Mouse (Mus musculus): ENCODE results near the gene Chrm3. TPM values are rescaled to one million over a fixed set of nuclear protein-coding genes. Genes with fewer than 3 reads are reported as not detected.

The Chrm3 gene
- polyA plus RNA-seq, 1 experiment from 2014 or later, result 0.65 TPM

DNA sequence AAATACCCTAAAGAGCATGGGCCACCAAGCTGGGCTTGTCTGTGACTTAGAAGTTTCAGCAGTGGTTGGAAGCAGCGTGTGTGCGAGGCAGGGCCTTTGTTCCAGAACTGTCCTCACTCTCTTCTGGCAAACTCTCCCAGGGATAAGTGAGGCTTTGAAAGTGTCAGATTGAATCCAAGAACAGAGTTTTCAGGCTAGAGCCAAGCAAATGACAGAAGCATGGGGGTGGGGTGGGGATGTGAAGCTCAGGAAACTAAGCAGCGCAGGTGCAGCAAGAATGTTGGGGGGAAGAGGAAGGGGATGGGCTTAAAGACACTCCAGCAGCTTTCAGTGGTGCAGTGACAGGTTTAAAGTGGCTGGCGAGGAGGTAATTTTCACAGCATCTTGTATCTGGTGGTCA lies 388.8 kb downstream of the Chrm3 start:
- H3K4me2 ChIP-seq (ENCODE audit: low read length), result no peak overlapping the region
- ATAC-seq (no peak), DNase-seq (ENCODE audit: low spot score) (peak; percentile 6)
- H3K9me3 ChIP-seq (replicated peaks; ENCODE audit: control insufficient read depth, low read length), result no peaks in the 10 kb centered on the region
- H3K27ac ChIP-seq (ENCODE audit: low read depth, low read length), result no peak overlapping the region
- H3K4me1 ChIP-seq (ENCODE audit: control insufficient read depth, insufficient read depth, low read length), result no peaks in the 10 kb centered on the region
- 50% methylated on average over 4 of the region's 4 CpGs for WGBS
- H3K36me3 ChIP-seq (ENCODE audit: control insufficient read depth, insufficient read depth, low read length), result no peaks in the 10 kb centered on the region
- no peaks in the 10 kb centered on the region for H3K27me3 ChIP-seq (replicated peaks; ENCODE audit: control insufficient read depth, insufficient read depth, low read length)
- no peak overlapping the region for H3K4me3 ChIP-seq (ENCODE audit: low read depth, low read length)
- no peak overlapping the region for H3K9ac ChIP-seq (ENCODE audit: low read length)

DNA sequence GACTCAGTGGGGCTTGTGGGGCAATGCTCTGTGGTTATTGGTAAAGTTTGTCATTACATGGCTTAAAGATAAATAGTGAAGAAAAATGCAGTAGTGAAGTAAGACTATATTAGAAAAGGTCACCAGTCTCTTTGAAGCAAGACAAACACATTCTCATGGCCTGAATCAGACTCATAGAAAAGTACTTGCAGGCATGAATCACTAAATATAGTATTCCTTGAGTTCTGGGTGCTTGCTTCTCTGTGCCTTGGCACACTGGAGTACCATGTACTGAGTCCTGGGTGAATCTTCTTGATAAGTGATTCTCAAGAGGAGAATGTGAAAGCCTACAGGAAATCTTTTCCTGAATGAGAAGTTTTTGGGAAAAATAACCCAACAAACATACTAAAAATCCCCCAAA lies 408.0 kb downstream of the Chrm3 start:
- no peak overlapping the region for H3K27ac ChIP-seq (ENCODE audit: low read depth, low read length)
- no peak overlapping the region for H3K9ac ChIP-seq (ENCODE audit: low read length)
- no peaks in the 10 kb centered on the region for H3K9me3 ChIP-seq (replicated peaks; ENCODE audit: control insufficient read depth, low read length)
- no peak overlapping the region for H3K4me2 ChIP-seq (ENCODE audit: low read length)
- ATAC-seq (no peak), DNase-seq (ENCODE audit: low spot score) (no peak)
- H3K4me1 ChIP-seq (ENCODE audit: control insufficient read depth, insufficient read depth, low read length), result no peaks in the 10 kb centered on the region
- H3K27me3 ChIP-seq (replicated peaks; ENCODE audit: control insufficient read depth, insufficient read depth, low read length), result no peaks in the 10 kb centered on the region
- H3K4me3 ChIP-seq (ENCODE audit: low read depth, low read length), result no peak overlapping the region
- no peaks in the 10 kb centered on the region for H3K36me3 ChIP-seq (ENCODE audit: control insufficient read depth, insufficient read depth, low read length)

DNA sequence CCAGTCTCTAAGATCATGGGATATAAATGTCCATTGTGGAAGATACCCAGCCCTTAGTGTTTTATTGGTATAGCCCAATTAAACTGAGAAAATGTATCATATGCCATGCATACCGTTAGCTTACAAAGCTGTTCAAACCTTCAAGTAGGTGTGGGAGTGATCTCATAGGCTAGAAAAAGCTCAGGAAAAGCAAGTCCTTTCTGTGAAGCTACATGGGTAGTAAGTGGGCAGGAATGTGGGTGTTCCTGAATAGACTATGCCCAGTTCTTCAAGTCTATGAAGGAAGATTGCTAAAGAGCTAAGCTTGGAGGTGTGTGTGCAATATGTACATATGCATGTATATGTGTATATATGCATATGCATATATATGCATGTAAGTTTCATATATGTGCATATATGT lies 409.3 kb downstream of the Chrm3 start:
- Histone ChIP-seq H3K27me3 (replicated peaks; ENCODE audit: control insufficient read depth, insufficient read depth, low read length) (no peaks in the 10 kb centered on the region), H3K4me1 (ENCODE audit: control insufficient read depth, insufficient read depth, low read length) (no peaks in the 10 kb centered on the region), H3K27ac (ENCODE audit: low read depth, low read length) (no peak overlapping the region), H3K4me2 (ENCODE audit: low read length) (no peak overlapping the region), H3K9ac (ENCODE audit: low read length) (no peak overlapping the region), H3K4me3 (ENCODE audit: low read depth, low read length) (no peak overlapping the region), H3K9me3 (replicated peaks; ENCODE audit: control insufficient read depth, low read length) (no peaks in the 10 kb centered on the region), H3K36me3 (ENCODE audit: control insufficient read depth, insufficient read depth, low read length) (no peaks in the 10 kb centered on the region)
- DNase-seq (ENCODE audit: low spot score), result no peak
- ATAC-seq, result no peak
- 89% methylated on average over 1 of the region's 1 CpGs for WGBS

DNA sequence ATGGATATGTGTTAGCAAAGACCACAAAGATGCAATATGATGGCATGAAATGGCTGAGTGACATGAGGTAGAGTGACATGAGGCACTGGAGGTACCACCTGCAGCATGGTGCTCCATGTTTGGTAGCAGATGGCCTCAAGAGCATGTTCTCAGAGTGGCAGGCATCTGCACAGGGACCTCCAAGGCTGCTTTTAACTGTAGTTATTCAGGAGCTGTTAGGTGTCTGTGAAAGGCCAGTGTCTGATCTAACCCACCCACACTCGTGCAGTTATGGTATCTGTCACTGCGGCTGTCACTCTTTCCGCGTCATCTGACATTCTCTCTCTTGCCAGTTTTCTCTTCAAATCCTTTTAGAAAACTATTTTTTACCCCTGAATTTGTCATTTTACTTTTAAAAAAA lies 411.6 kb downstream of the Chrm3 start:
- H3K9me3 ChIP-seq (replicated peaks; ENCODE audit: control insufficient read depth, low read length), result no peaks in the 10 kb centered on the region

DNA sequence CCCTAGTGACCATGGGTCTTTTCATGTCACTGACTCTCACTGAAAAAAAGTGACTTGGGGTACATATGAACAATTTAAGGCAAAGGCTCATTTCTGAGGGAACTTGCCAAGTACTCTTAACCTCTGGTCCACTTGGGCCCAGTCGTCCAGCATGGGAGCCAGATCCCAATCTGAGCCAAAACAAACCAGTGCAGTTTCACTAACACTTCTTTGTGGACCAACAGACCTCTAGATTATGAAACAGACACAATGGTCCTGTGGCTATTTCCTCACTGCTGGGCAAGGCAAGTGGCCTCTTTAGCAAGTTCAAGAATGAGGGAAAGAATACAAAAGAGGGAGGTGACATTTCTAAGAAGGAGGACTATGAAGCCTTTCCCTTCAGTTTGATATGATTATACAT lies 420.5 kb downstream of the Chrm3 start:
- no peaks in the 10 kb centered on the region for H3K27me3 ChIP-seq (replicated peaks; ENCODE audit: control insufficient read depth, insufficient read depth, low read length)
- no peak overlapping the region for H3K27ac ChIP-seq (ENCODE audit: low read depth, low read length)
- H3K4me1 ChIP-seq (ENCODE audit: control insufficient read depth, insufficient read depth, low read length), result no peaks in the 10 kb centered on the region
- no peak overlapping the region for H3K4me3 ChIP-seq (ENCODE audit: low read depth, low read length)
- no peak overlapping the region for H3K9ac ChIP-seq (ENCODE audit: low read length)
- WGBS, result 76% methylated on average over 1 of the region's 1 CpGs
- DNase-seq (ENCODE audit: low spot score) (no peak), ATAC-seq (no peak)
- no peaks in the 10 kb centered on the region for H3K9me3 ChIP-seq (replicated peaks; ENCODE audit: control insufficient read depth, low read length)
- H3K36me3 ChIP-seq (ENCODE audit: control insufficient read depth, insufficient read depth, low read length), result no peaks in the 10 kb centered on the region
- H3K4me2 ChIP-seq (ENCODE audit: low read length), result no peak overlapping the region

More for the DNA sequence above, 411.6 kb downstream of the Chrm3 start:
- ATAC-seq, result no peak
- no peaks in the 10 kb centered on the region for H3K27me3 ChIP-seq (replicated peaks; ENCODE audit: control insufficient read depth, insufficient read depth, low read length)
- H3K36me3 ChIP-seq (ENCODE audit: control insufficient read depth, insufficient read depth, low read length), result no peaks in the 10 kb centered on the region
- 94% methylated on average over 4 of the region's 4 CpGs for WGBS
- no peak for DNase-seq (ENCODE audit: low spot score)
- H3K4me1 ChIP-seq (ENCODE audit: control insufficient read depth, insufficient read depth, low read length), result no peaks in the 10 kb centered on the region
- no peak overlapping the region for H3K4me3 ChIP-seq (ENCODE audit: low read depth, low read length)
- no peak overlapping the region for H3K9ac ChIP-seq (ENCODE audit: low read length)
- H3K4me2 ChIP-seq (ENCODE audit: low read length), result no peak overlapping the region
- no peak overlapping the region for H3K27ac ChIP-seq (ENCODE audit: low read depth, low read length)

DNA sequence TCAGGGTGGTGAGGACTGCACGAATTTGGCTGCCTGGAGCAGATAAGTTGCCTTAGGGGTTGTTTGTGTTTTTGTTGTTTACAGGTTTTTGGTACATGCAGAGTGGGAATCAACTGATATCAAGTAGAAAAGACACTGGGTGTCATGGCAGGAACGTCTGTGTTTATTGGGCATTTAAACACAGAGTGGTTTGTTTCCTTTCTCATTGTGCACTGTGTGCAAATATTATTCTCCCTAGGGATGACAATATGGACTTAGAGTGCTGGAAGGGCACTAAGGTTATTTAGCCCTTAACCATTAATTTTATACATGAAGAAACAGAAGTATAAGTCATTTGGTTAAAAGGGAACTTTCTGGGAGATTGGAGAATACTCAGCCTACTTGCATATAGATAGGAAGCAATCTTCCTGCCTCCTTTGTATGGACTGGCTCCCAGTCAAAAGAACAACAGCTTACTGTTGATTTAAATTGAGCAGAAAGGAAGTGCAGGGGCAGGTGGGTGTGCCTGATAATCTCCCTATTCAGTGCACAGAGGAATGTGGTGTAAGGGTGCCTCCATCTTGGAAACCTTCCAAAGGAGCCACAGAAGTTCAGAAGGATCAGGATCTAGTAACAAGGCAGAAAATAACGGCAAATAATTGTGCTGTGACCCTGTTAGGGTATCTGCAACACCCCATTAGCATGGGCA lies 421.7 kb downstream of the Chrm3 start:
- Histone ChIP-seq H3K4me3 (ENCODE audit: low read depth, low read length) (no peak overlapping the region), H3K27ac (ENCODE audit: low read depth, low read length) (no peak overlapping the region), H3K36me3 (ENCODE audit: control insufficient read depth, insufficient read depth, low read length) (no peaks in the 10 kb centered on the region), H3K9me3 (replicated peaks; ENCODE audit: control insufficient read depth, low read length) (no peaks in the 10 kb centered on the region), H3K27me3 (replicated peaks; ENCODE audit: control insufficient read depth, insufficient read depth, low read length) (no peaks in the 10 kb centered on the region), H3K9ac (ENCODE audit: low read length) (no peak overlapping the region), H3K4me1 (ENCODE audit: control insufficient read depth, insufficient read depth, low read length) (no peaks in the 10 kb centered on the region), H3K4me2 (ENCODE audit: low read length) (no peak overlapping the region)
- DNase-seq (ENCODE audit: low spot score), result no peak
- 44% methylated on average over 3 of the region's 3 CpGs for WGBS
- ATAC-seq, result no peak

DNA sequence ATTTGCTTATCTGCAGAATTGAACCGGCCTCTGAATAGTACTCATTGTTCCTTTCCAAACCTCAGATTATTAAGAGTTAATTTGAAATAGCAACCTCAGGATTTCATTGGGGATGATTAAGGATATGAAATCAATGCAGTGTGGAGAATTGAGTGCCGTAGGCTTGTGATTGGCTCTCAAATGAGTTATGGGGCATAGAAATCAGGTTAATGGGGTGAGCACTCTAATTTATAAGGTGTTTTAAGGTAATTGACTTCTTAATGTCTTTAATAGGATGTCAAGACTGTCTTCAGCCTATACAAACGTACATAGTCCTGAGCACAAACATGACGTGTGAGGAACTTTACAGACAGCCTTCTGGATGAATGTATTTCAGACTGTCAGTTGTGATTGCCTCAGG lies 427.9 kb downstream of the Chrm3 start:
- DNase-seq (ENCODE audit: low spot score), result no peak
- Histone ChIP-seq H3K27ac (ENCODE audit: low read depth, low read length) (no peak overlapping the region), H3K9ac (ENCODE audit: low read length) (no peak overlapping the region), H3K4me2 (ENCODE audit: low read length) (no peak overlapping the region), H3K36me3 (ENCODE audit: control insufficient read depth, insufficient read depth, low read length) (no peaks in the 10 kb centered on the region), H3K4me3 (ENCODE audit: low read depth, low read length) (no peak overlapping the region), H3K4me1 (ENCODE audit: control insufficient read depth, insufficient read depth, low read length) (peaks cover 6% of the 10 kb centered on the region; the same call in 1 of the 2 replicates), H3K9me3 (replicated peaks; ENCODE audit: control insufficient read depth, low read length) (no peaks in the 10 kb centered on the region), H3K27me3 (replicated peaks; ENCODE audit: control insufficient read depth, insufficient read depth, low read length) (no peaks in the 10 kb centered on the region)
- 44% methylated on average over 4 of the region's 4 CpGs for WGBS
- no peak for ATAC-seq

DNA sequence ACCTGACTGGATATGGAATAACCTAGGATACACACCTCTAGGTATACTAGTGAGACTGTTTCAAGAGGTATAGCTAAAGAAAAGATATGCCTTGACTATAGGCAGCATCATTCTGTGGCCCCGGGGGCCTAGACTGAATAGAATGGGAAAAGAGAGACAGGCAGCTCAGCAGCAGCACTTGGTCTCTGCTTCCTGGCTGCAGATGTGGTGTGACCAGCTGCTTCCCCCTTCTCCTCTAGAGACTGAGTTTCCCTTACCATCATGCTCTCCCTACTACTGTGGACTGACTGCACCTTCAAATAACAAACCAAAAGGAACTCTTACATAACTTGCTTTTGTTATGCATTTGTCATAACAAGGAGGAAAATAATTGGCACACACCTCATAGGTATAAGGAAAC lies 430.0 kb downstream of the Chrm3 start:
- no peaks in the 10 kb centered on the region for H3K9me3 ChIP-seq (replicated peaks; ENCODE audit: control insufficient read depth, low read length)
- H3K4me2 ChIP-seq (ENCODE audit: low read length), result no peak overlapping the region
- ATAC-seq (no peak), DNase-seq (ENCODE audit: low spot score) (no peak)
- H3K36me3 ChIP-seq (ENCODE audit: control insufficient read depth, insufficient read depth, low read length), result no peaks in the 10 kb centered on the region
- H3K4me1 ChIP-seq (ENCODE audit: control insufficient read depth, insufficient read depth, low read length), result peaks cover 6% of the 10 kb centered on the region; the same call in 1 of the 2 replicates
- no peak overlapping the region for H3K9ac ChIP-seq (ENCODE audit: low read length)
- H3K4me3 ChIP-seq (ENCODE audit: low read depth, low read length), result no peak overlapping the region
- no peaks in the 10 kb centered on the region for H3K27me3 ChIP-seq (replicated peaks; ENCODE audit: control insufficient read depth, insufficient read depth, low read length)
- no peak overlapping the region for H3K27ac ChIP-seq (ENCODE audit: low read depth, low read length)
- 65% methylated on average over 1 of the region's 1 CpGs for WGBS

DNA sequence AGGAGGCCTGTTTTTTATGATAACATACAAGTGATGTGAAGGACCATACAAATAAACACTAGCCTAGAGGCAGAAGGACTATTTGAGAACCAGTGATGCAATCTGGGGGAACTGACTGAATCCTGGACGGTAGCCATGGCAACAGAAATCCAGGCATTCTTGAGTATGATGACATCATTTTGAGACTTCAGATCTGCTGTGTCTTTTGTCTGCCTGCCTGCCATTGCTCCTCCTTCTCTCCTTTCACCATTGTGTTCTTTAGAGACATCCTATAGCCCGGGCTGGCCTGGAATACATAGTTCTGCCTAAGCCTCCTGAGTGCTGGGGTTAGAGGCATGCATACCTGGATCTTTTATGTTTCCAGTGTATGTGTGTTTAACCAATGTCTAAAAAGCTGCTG lies 430.7 kb downstream of the Chrm3 start:
- H3K4me3 ChIP-seq (ENCODE audit: low read depth, low read length), result no peak overlapping the region
- no peak overlapping the region for H3K4me2 ChIP-seq (ENCODE audit: low read length)
- no peak overlapping the region for H3K27ac ChIP-seq (ENCODE audit: low read depth, low read length)
- peak; percentile 81 for DNase-seq (ENCODE audit: low spot score)
- no peaks in the 10 kb centered on the region for H3K27me3 ChIP-seq (replicated peaks; ENCODE audit: control insufficient read depth, insufficient read depth, low read length)
- H3K9me3 ChIP-seq (replicated peaks; ENCODE audit: control insufficient read depth, low read length), result no peaks in the 10 kb centered on the region
- H3K4me1 ChIP-seq (ENCODE audit: control insufficient read depth, insufficient read depth, low read length), result peaks cover 6% of the 10 kb centered on the region; the same call in 1 of the 2 replicates
- H3K36me3 ChIP-seq (ENCODE audit: control insufficient read depth, insufficient read depth, low read length), result no peaks in the 10 kb centered on the region
- WGBS, result 12% methylated on average over 2 of the region's 2 CpGs
- no peak overlapping the region for H3K9ac ChIP-seq (ENCODE audit: low read length)
- peak; percentile 85 for ATAC-seq

Data from forebrain, embryonic 14.5 days (tissue).